Mouse (Mus musculus) MEL (cell line): ENCODE measurements around the gene Lmo7. TPM values are rescaled to one million over a fixed set of nuclear protein-coding genes. Genes with fewer than 3 reads are reported as not detected.

Experiments
- DNase-seq: peaks from one replicate; pipeline ENCODE4 v3.0.0; 2011; ENCODE audit warnings: low read depth, low spot score
- H3K27ac ChIP-seq: 2 replicates; pipeline ENCODE4 v1.5.1; 2012; ENCODE audit warnings: low read depth, mild to moderate bottlenecking, control low read depth, low read length, moderate library complexity; ENCODE audit not compliant: control insufficient read depth
- H3K27me3 ChIP-seq, 2 experiments: fragments of 150-350 bp in 1 of 2; sonication (generic) in 1 of 2; 2 replicates each; pipeline ENCODE4 v1.6.1; 2012; ENCODE audit warnings: low read length in 2 of 2, mild to moderate bottlenecking in 2 of 2, improper control_type of control experiment in 1 of 2, moderate library complexity in 1 of 2; ENCODE audit not compliant: insufficient read depth in 2 of 2, control insufficient read depth in 1 of 2
- H3K36me3 ChIP-seq, 2 experiments: 2 replicates each; pipeline ENCODE4 v1.6.1; 2012 to 2014; ENCODE audit warnings: low read length in 2 of 2, improper control_type of control experiment in 1 of 2, inconsistent platforms in 1 of 2, mild to moderate bottlenecking in 1 of 2; ENCODE audit not compliant: insufficient read depth in 2 of 2, control insufficient read depth in 1 of 2
- H3K4me1 ChIP-seq, 2 experiments: fragments of 150-350 bp in 1 of 2; sonication (generic) in 1 of 2; 2 replicates each; pipeline ENCODE4 v1.6.1; 2012; ENCODE audit warnings: low read length in 2 of 2, improper control_type of control experiment in 1 of 2, mild to moderate bottlenecking in 1 of 2; ENCODE audit not compliant: insufficient read depth in 2 of 2, control insufficient read depth in 1 of 2
- H3K4me3 ChIP-seq, 2 experiments: fragments of 150-350 bp in 1 of 2; sonication (generic) in 1 of 2; 2 replicates each; pipeline ENCODE4 v1.5.1; 2012; ENCODE audit warnings: low read depth in 2 of 2, low read length in 2 of 2, mild to moderate bottlenecking in 2 of 2, moderate library complexity in 2 of 2, control low read depth in 1 of 2, improper control_type of control experiment in 1 of 2; ENCODE audit not compliant: control insufficient read depth in 1 of 2, insufficient read depth in 1 of 2
- H3K79me2 ChIP-seq: 2 replicates; pipeline ENCODE4 v1.6.1; 2012; ENCODE audit warnings: mild to moderate bottlenecking, low read length, moderate library complexity; ENCODE audit not compliant: control insufficient read depth, poor library complexity, insufficient read depth
- H3K9ac ChIP-seq: 2 replicates; pipeline ENCODE4 v1.6.1; 2012; ENCODE audit warnings: low read depth, mild to moderate bottlenecking, control low read depth, low read length, moderate library complexity; ENCODE audit not compliant: control insufficient read depth, poor library complexity, severe bottlenecking
- H3K9me3 ChIP-seq: fragments of 150-350 bp; sonication (generic); replicated peaks from 2 replicates; pipeline ENCODE4 v1.6.1; 2012; ENCODE audit warnings: mild to moderate bottlenecking, low read length, improper control_type of control experiment, moderate library complexity; ENCODE audit not compliant: insufficient read depth
- CHD1 ChIP-seq: IDR thresholded peaks from 2 replicates; pipeline ENCODE4 v1.6.1; 2012; ENCODE audit warnings: low read depth, mild to moderate bottlenecking, inconsistent platforms, low read length, improper control_type of control experiment
- CHD2 ChIP-seq: IDR thresholded peaks from 2 replicates; pipeline ENCODE4 v1.6.1; 2011; ENCODE audit warnings: low read length, improper control_type of control experiment
- E2F4 ChIP-seq: IDR thresholded peaks from 2 replicates; pipeline ENCODE4 v1.6.1; 2011; ENCODE audit warnings: low read depth, low read length, improper control_type of control experiment, borderline replicate concordance
- ETS1 ChIP-seq: IDR thresholded peaks from 2 replicates; pipeline ENCODE4 v1.6.1; 2012; ENCODE audit warnings: low read depth, mild to moderate bottlenecking, inconsistent platforms, low read length, improper control_type of control experiment, moderate library complexity
- HCFC1 ChIP-seq: IDR thresholded peaks from 2 replicates; pipeline ENCODE4 v1.6.1; 2012; ENCODE audit warnings: low read depth, mild to moderate bottlenecking, inconsistent platforms, low read length, improper control_type of control experiment, moderate library complexity
- JUND ChIP-seq: IDR thresholded peaks from 2 replicates; pipeline ENCODE4 v1.6.1; 2011; ENCODE audit warnings: low read depth, mild to moderate bottlenecking, improper control_type of control experiment, low read length
- KAT2A ChIP-seq: conservative IDR thresholded peaks from 2 replicates; pipeline ENCODE4 v1.6.1; 2012; ENCODE audit warnings: low read depth, low read length, improper control_type of control experiment, inconsistent platforms
- MAFK ChIP-seq: IDR thresholded peaks from 2 replicates; pipeline ENCODE4 v1.6.1; 2011; ENCODE audit warnings: low read depth, mild to moderate bottlenecking, low read length, improper control_type of control experiment, borderline replicate concordance
- MAX ChIP-seq: IDR thresholded peaks from 2 replicates; pipeline ENCODE4 v1.6.1; 2011; ENCODE audit warnings: low read length, improper control_type of control experiment
- MAZ ChIP-seq: IDR thresholded peaks from 2 replicates; pipeline ENCODE4 v1.6.1; 2012; ENCODE audit warnings: low read depth, mild to moderate bottlenecking, inconsistent platforms, low read length, improper control_type of control experiment
- MXI1 ChIP-seq: IDR thresholded peaks from 2 replicates; pipeline ENCODE4 v1.6.1; 2011; ENCODE audit warnings: mild to moderate bottlenecking, low read depth, low read length, improper control_type of control experiment
- NELFE ChIP-seq: IDR thresholded peaks from 2 replicates; pipeline ENCODE4 v1.6.1; 2011; ENCODE audit warnings: low read depth, low read length, improper control_type of control experiment
- NRF1 ChIP-seq: IDR thresholded peaks from 2 replicates; pipeline ENCODE4 v1.6.1; 2014; ENCODE audit warnings: low read depth, mild to moderate bottlenecking, inconsistent platforms, low read length, improper control_type of control experiment, moderate library complexity; ENCODE audit not compliant: poor library complexity, insufficient read depth, severe bottlenecking
- POLR2A ChIP-seq, 2 experiments: IDR thresholded peaks; 2 replicates each; pipeline ENCODE4 v1.6.1; 2011 to 2012; ENCODE audit warnings: low read length in 2 of 2, mild to moderate bottlenecking in 2 of 2, control low read depth in 1 of 2, improper control_type of control experiment in 1 of 2, low read depth in 1 of 2, moderate library complexity in 1 of 2; ENCODE audit not compliant: control insufficient read depth in 1 of 2, insufficient read depth in 1 of 2, poor library complexity in 1 of 2
- POLR2AphosphoS2 ChIP-seq: IDR thresholded peaks from 2 replicates; pipeline ENCODE4 v1.6.1; 2011; ENCODE audit warnings: low read length, improper control_type of control experiment
- POLR2AphosphoS5 ChIP-seq: IDR thresholded peaks from 2 replicates; pipeline ENCODE4 v1.6.1; 2012; ENCODE audit warnings: low read depth, borderline replicate concordance, mild to moderate bottlenecking, inconsistent platforms, low read length, moderate library complexity, mixed read lengths
- RAD21 ChIP-seq: IDR thresholded peaks from 2 replicates; pipeline ENCODE4 v1.6.1; 2011; ENCODE audit warnings: mild to moderate bottlenecking, low read depth, low read length, improper control_type of control experiment
- SIN3A ChIP-seq: IDR thresholded peaks from 2 replicates; pipeline ENCODE4 v1.6.1; 2012; ENCODE audit warnings: low read length, improper control_type of control experiment, inconsistent platforms
- TAL1 ChIP-seq: IDR thresholded peaks from 2 replicates; pipeline ENCODE4 v1.6.1; 2012; ENCODE audit warnings: mild to moderate bottlenecking, inconsistent platforms, low read length, moderate library complexity, mixed read lengths
- TBP ChIP-seq: IDR thresholded peaks from 2 replicates; pipeline ENCODE4 v1.8.0; 2011; ENCODE audit warnings: low read depth, low read length, improper control_type of control experiment
- TCF12 ChIP-seq: IDR thresholded peaks from 2 replicates; pipeline ENCODE4 v1.6.1; 2014; ENCODE audit warnings: low read depth, mild to moderate bottlenecking, inconsistent platforms, low read length, improper control_type of control experiment, moderate library complexity
- UBTF ChIP-seq: IDR thresholded peaks from 2 replicates; pipeline ENCODE4 v1.6.1; 2012; ENCODE audit warnings: low read depth, mild to moderate bottlenecking, inconsistent platforms, low read length, improper control_type of control experiment, moderate library complexity, borderline replicate concordance; ENCODE audit not compliant: insufficient read depth
- USF2 ChIP-seq, 2 experiments: IDR thresholded peaks; 2 replicates each; pipeline ENCODE4 v1.6.1; 2011 to 2012; ENCODE audit warnings: improper control_type of control experiment in 2 of 2, low read length in 2 of 2, borderline replicate concordance in 1 of 2, inconsistent platforms in 1 of 2, low read depth in 1 of 2, mild to moderate bottlenecking in 1 of 2; ENCODE audit not compliant: insufficient read depth in 1 of 2
- ZC3H11A ChIP-seq: IDR thresholded peaks from 2 replicates; pipeline ENCODE4 v1.6.1; 2012; ENCODE audit warnings: low read depth, mild to moderate bottlenecking, inconsistent platforms, low read length, improper control_type of control experiment
- ZMIZ1 ChIP-seq: IDR thresholded peaks from 2 replicates; pipeline ENCODE4 v1.6.1; 2012; ENCODE audit warnings: low read depth, mild to moderate bottlenecking, inconsistent platforms, low read length, improper control_type of control experiment, moderate library complexity
- ZNF384 ChIP-seq: IDR thresholded peaks from 2 replicates; pipeline ENCODE4 v1.6.1; 2012; ENCODE audit warnings: low read depth, mild to moderate bottlenecking, inconsistent platforms, low read length, improper control_type of control experiment
- polyA plus RNA-seq, 2 experiments: library from polyadenylated mRNA; stranded (reverse) in 1 of 2; unstranded in 1 of 2; fragments of >175 nt in 1 of 2; fragments of >200 nt in 1 of 2; gene quantifications; 2 replicates each; pipeline versions ENCODE4 v1.2.1 to v1.2.4; 2012; ENCODE audit warnings: low replicate concordance in 2 of 2, low read depth in 1 of 2; ENCODE audit not compliant: insufficient read length in 2 of 2, insufficient read depth in 1 of 2, missing spikeins in 1 of 2
- total RNA-seq: library from RNA; depleted of rRNA; stranded (reverse); fragments of 300-350 nt; gene quantifications from 2 replicates; pipeline ENCODE4 v1.2.3, GENCODE M21; 2012

Gene Lmo7
- total and polyA plus RNA-seq, 3 experiments, result not detected

- TF ChIP-seq MAX (no peak), MAZ (no peak), ETS1 (no peak)
- TF ChIP-seq, all 39 proteins: peak for 0
These were observed 139.4 kb downstream of the Lmo7 start (continued) for GRCm38 (mm10) chr14:101869145-101869544.

DNA sequence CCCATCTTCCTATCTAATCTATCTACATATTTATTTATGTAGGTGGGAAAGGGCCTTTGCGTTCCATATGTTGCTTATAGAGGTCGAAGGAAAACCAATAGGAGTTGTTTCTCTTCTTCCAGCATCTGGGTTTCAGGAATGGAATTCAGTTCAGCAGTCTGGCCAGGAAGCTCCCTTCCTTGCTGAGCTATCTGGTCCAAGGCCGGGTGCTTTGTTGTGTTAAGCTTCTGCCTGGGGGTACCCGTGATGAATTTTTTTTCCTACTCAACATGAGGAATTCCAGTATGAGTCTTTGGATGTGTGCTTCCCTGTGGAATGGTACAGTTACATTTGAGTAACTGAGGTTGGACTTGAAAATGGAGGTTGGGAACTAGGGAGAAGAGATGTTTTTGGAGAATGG is 139.9 kb downstream of the Lmo7 start:
- H3K9me3 ChIP-seq, result no peaks in the 10 kb centered on the region
- H3K79me2 ChIP-seq, result no peaks in the 10 kb centered on the region
- no peak for TF ChIP-seq MXI1
- no peak for TF ChIP-seq POLR2AphosphoS5
- no peak for TF ChIP-seq TBP
- no peak for TF ChIP-seq MAX
- TF ChIP-seq TAL1, result no peak
- no peak for TF ChIP-seq TCF12
- TF ChIP-seq MAFK, result no peak
- no peak for TF ChIP-seq NRF1
- no peak for TF ChIP-seq ZNF384
- TF ChIP-seq SIN3A, result no peak
- no peak for TF ChIP-seq CHD2
- TF ChIP-seq ZC3H11A, result no peak
- no peak for TF ChIP-seq ETS1
- no peak for TF ChIP-seq POLR2A (IDR thresholded peaks at IDR 0.05; ENCODE audit: control insufficient read depth in 1 of 2, insufficient read depth in 1 of 2, low read depth in 1 of 2, low read length in 2 of 2, poor library complexity in 1 of 2)
- no peak for TF ChIP-seq KAT2A
- TF ChIP-seq, all 39 proteins: peak for 0
- H3K4me3 ChIP-seq, result no peak overlapping the region
- H3K27me3 ChIP-seq, result no peaks in the 10 kb centered on the region; a peak in 1 of 4 replicates
- no peaks in the 10 kb centered on the region for H3K36me3 ChIP-seq
- no peaks in the 10 kb centered on the region for H3K4me1 ChIP-seq
- no peak overlapping the region for H3K9ac ChIP-seq
- DNase-seq, result no peak
- H3K27ac ChIP-seq, result no peak overlapping the region

GRCm38 (mm10) chr14:101870171-101870902 is 140.6 kb downstream of the Lmo7 start:
- TF ChIP-seq JUND (no peak), UBTF (no peak), CHD1 (no peak), MAX (no peak), POLR2AphosphoS2 (no peak), HCFC1 (no peak), RAD21 (no peak), NRF1 (no peak), POLR2AphosphoS5 (no peak), E2F4 (no peak), USF2 (IDR thresholded peaks at IDR 0.05; ENCODE audit: borderline replicate concordance in 1 of 2, insufficient read depth in 1 of 2, low read depth in 1 of 2, low read length in 2 of 2) (no peak), MAFK (no peak), ETS1 (no peak), NELFE (no peak), MAZ (no peak), TAL1 (no peak), ZMIZ1 (no peak)

More at GRCm38 (mm10) chr14:101870171-101870902, 140.6 kb downstream of the Lmo7 start:
- H3K27me3 ChIP-seq, result no peaks in the 10 kb centered on the region; a peak in 1 of 4 replicates
- H3K36me3 ChIP-seq, result no peaks in the 10 kb centered on the region
- no peaks in the 10 kb centered on the region for H3K79me2 ChIP-seq
- H3K9me3 ChIP-seq, result no peaks in the 10 kb centered on the region
- H3K4me1 ChIP-seq, result no peaks in the 10 kb centered on the region
- H3K27ac ChIP-seq, result no peak overlapping the region
- H3K4me3 ChIP-seq, result no peak overlapping the region
- DNase-seq, result no peak
- no peak overlapping the region for H3K9ac ChIP-seq
